Mouse (Mus musculus) forebrain, embryonic 16.5 days (tissue): Measurements from ENCODE around the gene Gm4763. TPM values are rescaled to one million over a fixed set of nuclear protein-coding genes. Genes with fewer than 3 reads are reported as not detected.
"Not testable (repeated sequence)": the region's sequence is repeated elsewhere in the genome, so short reads cannot be mapped to it uniquely, and the experiment has no call there.

ENCODE experiments used
- ATAC-seq: fragments of 200-750 bp; cut with Nextera tagmentation; 2 replicates; pipeline ENCODE4 v1.8.0; 2017; ENCODE audit warnings: mild to moderate bottlenecking, moderate library complexity
- H3K27ac ChIP-seq: fragments of 300-500 bp; sonication (generic); 2 replicates; pipeline ENCODE4 v1.5.1; 2014; ENCODE audit warnings: low read length, control low read depth
- H3K27me3 ChIP-seq: fragments of 300-500 bp; sonication (generic); replicated peaks from 2 replicates; pipeline ENCODE4 v1.6.1; 2014; ENCODE audit warnings: low read length; ENCODE audit not compliant: control insufficient read depth, insufficient read depth
- H3K36me3 ChIP-seq: fragments of 300-500 bp; sonication (generic); 2 replicates; pipeline ENCODE4 v1.6.1; 2014; ENCODE audit not compliant: control insufficient read depth, insufficient read depth
- H3K4me1 ChIP-seq: fragments of 300-500 bp; sonication (generic); replicated peaks from 2 replicates; pipeline ENCODE4 v1.6.1; 2014; ENCODE audit warnings: low read length; ENCODE audit not compliant: control insufficient read depth, insufficient read depth
- H3K4me2 ChIP-seq: fragments of 300-500 bp; sonication (generic); 2 replicates; pipeline ENCODE4 v1.6.1; 2014; ENCODE audit warnings: mild to moderate bottlenecking, low read length, control low read depth
- H3K4me3 ChIP-seq: fragments of 300-500 bp; sonication (generic); replicated peaks from 2 replicates; pipeline ENCODE4 v1.5.1; 2014; ENCODE audit warnings: mild to moderate bottlenecking, low read length, control low read depth
- H3K9ac ChIP-seq: fragments of 300-500 bp; sonication (generic); replicated peaks from 2 replicates; pipeline ENCODE4 v1.6.1; 2014; ENCODE audit warnings: low read depth, low read length, control low read depth
- H3K9me3 ChIP-seq: fragments of 300-500 bp; sonication (generic); 2 replicates; pipeline ENCODE4 v1.6.1; 2016; ENCODE audit warnings: low read length; ENCODE audit not compliant: control insufficient read depth
- WGBS: fragments of 180-500 bp; shearing (Covaris S2); extraction: QIAGEN DNeasy Blood & Tissue Kit; methylation state at CpG from one replicate; pipeline ENCODE4 v1.1.7; 2014; 5-methylcytosine and 5-hydroxymethylcytosine counted together
- polyA plus RNA-seq: library from polyadenylated mRNA; unstranded; fragments of >200 nt; fragmentation: Nextera tagmentation; extraction: Ambion mirVana; gene quantifications from 2 replicates; pipeline ENCODE4 v1.2.1, GENCODE M21; 2015

Gene Gm4763
- not detected in 2 replicates for polyA plus RNA-seq

DNA sequence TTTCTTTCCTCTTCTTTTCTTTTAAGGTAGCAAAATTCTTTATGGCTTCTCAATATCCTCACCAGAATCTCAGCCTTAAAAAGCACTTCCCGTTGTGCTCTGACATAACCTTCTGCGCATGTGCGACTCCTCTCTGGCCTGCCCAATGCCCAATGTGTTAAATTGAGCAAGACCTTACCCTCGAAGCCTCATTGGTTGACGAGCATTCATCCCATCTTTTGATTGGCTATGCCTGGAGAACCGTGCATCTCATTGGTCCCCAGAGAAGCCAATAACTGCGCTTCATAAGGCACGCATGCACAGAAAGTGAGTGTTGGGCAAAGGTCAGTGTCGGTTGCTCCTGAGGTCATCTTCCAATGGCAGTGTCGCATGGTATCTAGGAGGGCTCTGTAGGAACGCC is at the start of gene Gm4763:
Gene Gm4763, minus strand, starts transcription at position 101 of the 400 bp plus-strand sequence.
- H3K27me3 ChIP-seq, H3K27ac ChIP-seq, H3K9me3 ChIP-seq, ATAC-seq, H3K4me3 ChIP-seq, H3K4me1 ChIP-seq, H3K36me3 ChIP-seq, H3K9ac ChIP-seq, H3K4me2 ChIP-seq: not testable (repeated sequence)
- WGBS = 94% methylated on average over 11 of the region's 11 CpGs

DNA sequence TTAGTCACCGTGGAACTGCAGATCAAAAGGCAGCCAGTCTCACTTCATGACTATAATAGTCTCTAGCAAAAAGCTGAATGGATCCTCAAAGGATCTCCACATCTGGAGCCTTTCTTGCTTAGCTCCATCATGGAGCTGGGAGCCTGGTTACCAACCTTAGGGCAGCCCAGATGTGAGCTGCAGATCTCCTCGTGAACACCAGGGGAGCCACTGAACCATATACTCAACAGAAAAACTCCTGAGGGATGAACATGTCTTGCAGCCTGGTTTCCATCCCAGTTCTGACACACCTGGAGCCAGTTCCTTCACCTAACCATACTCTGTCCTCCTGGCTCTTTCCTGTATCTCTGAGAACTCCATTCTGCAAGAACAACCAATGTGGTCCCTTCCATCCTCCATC is 49.4 kb upstream of the Gm4763 start:
- Histone ChIP-seq H3K9ac (no peak overlapping the region), H3K4me3 (no peak overlapping the region), H3K27ac (no peak overlapping the region), H3K4me1 (no peaks in the 10 kb centered on the region), H3K27me3 (no peaks in the 10 kb centered on the region), H3K9me3 (no peaks in the 10 kb centered on the region), H3K4me2 (no peak overlapping the region), H3K36me3 (no peaks in the 10 kb centered on the region)
- ATAC-seq = no peak
- WGBS = 70% methylated on average over 2 of the region's 2 CpGs

DNA sequence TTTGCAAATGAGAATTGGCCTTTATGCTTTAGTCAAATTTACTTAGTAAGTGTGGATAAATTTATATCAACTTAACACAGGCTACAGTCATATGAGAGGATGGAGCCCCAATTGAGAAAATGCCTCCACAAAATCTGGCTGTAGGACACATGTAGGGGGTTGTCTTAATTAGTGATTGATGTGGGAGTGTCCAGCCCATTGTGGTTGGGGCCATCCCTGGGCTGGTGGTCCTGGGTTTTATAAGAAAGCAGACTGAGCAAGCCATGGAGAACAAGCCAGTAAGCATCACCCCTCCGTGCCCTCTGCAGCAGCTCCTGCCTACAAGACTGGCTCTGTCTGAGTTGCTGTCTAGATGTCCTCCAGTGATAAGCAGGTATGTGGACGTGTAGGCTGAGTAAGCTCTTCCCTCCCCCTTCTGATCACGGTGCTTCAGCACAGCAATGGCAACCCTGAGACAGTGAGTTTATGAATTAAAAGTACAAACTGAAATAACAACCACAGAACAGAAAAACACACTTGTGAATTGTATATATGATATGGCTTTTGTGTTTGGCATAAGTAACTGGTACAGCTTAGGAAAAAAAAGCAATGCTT is 47.3 kb upstream of the Gm4763 start:
- WGBS = 63% methylated on average over 3 of the region's 3 CpGs
- Histone ChIP-seq H3K4me3 (no peak overlapping the region), H3K4me2 (no peak overlapping the region), H3K9me3 (no peaks in the 10 kb centered on the region), H3K36me3 (no peaks in the 10 kb centered on the region), H3K4me1 (no peaks in the 10 kb centered on the region), H3K27me3 (no peaks in the 10 kb centered on the region), H3K27ac (no peak overlapping the region), H3K9ac (no peak overlapping the region)
- ATAC-seq = no peak

GRCm38 (mm10) chr7:24771361-24771760 is 44.7 kb upstream of the Gm4763 start:
- Histone ChIP-seq H3K4me1 (no peaks in the 10 kb centered on the region), H3K9ac (no peak overlapping the region), H3K4me2 (no peak overlapping the region), H3K9me3 (no peaks in the 10 kb centered on the region), H3K27me3 (no peaks in the 10 kb centered on the region), H3K36me3 (no peaks in the 10 kb centered on the region), H3K4me3 (no peak overlapping the region), H3K27ac (no peak overlapping the region)
- no peak for ATAC-seq

DNA sequence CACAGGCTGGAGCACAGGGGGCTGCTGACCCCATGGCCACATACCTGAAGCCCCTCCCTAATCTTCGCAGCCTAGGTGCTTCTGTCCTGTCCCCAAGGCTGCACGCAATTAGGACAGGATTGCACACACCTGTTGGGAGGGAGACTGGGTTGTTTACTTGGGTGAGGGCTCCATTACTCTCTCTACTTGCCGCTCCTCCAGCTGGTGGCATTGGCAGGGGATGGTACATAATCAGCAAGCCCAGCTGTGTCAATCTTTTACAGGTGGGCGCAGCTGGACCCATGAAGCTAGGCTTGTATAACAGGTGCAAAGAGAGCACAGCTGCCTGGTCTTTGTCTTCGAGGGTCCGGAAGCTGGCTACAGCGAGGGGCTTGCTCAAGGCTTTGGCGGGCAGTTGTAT is 35.9 kb upstream of the Gm4763 start:
- H3K4me2 ChIP-seq = no peak overlapping the region
- 93% methylated on average over 8 of the region's 8 CpGs for WGBS
- no peak overlapping the region for H3K27ac ChIP-seq
- no peaks in the 10 kb centered on the region for H3K36me3 ChIP-seq
- H3K9ac ChIP-seq = no peak overlapping the region
- no peaks in the 10 kb centered on the region for H3K9me3 ChIP-seq
- H3K27me3 ChIP-seq = no peaks in the 10 kb centered on the region
- H3K4me1 ChIP-seq = no peaks in the 10 kb centered on the region
- ATAC-seq = no peak
- no peak overlapping the region for H3K4me3 ChIP-seq

DNA sequence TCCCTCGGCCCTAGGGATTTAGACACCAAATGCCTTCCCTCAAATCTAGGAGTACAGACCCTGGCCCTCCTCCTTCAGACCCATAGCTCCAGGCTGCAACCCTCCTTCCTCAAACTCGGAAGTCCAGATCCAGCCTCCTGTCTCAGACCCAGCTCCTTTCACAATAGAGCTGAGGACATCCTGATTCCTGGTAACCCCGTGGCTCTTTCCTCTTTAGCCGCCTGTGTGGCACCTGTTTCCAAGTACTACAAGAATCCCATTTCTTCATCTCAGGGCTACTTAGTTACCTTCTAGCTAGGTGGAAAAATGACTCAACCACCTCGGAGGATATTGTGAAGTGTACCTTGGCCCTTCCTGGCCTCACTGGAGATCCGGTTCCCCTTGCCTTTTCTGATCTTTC is 34.5 kb upstream of the Gm4763 start:
- Histone ChIP-seq H3K9me3 (no peaks in the 10 kb centered on the region), H3K36me3 (no peaks in the 10 kb centered on the region), H3K4me1 (no peaks in the 10 kb centered on the region), H3K4me3 (no peak overlapping the region), H3K27me3 (no peaks in the 10 kb centered on the region), H3K27ac (no peak overlapping the region), H3K4me2 (no peak overlapping the region), H3K9ac (no peak overlapping the region)
- ATAC-seq = no peak
- 79% methylated on average over 6 of the region's 6 CpGs for WGBS

DNA sequence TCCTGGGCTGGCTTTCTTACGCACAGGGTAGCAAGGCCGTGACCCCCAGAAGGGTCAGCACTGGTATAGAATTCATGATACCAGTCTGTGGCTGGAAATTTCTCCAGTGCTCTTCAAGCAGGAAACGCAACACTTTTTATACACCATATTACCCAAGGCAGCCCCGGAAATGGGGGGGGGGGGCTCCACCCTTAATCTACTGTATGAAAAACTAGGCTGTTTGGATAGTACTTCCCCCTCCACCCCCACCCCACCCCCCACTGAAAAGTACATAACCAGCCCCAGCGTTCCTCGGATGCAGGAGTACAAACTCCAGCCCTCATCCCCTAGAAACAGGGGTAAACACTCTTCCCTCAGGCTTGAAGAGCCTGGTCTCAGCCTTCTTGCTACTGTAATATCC is 33.5 kb upstream of the Gm4763 start, which contains the start of gene Cd177:
Gene Cd177, minus strand, starts transcription at position 101 of the 400 bp plus-strand sequence.
- Histone ChIP-seq H3K36me3 (no peaks in the 10 kb centered on the region), H3K4me3 (no peak within 1 kb of the TSS), H3K9ac (no peak within 1 kb of the TSS), H3K27ac (no peak within 1 kb of the TSS), H3K9me3 (no peaks in the 10 kb centered on the region), H3K27me3 (no peaks in the 10 kb centered on the region), H3K4me1 (no peaks in the 10 kb centered on the region), H3K4me2 (no peak within 1 kb of the TSS)
- ATAC-seq = no peak
- WGBS = 80% methylated on average over 6 of the region's 6 CpGs

GRCm38 (mm10) chr7:24758520-24758919 is 31.8 kb upstream of the Gm4763 start:
- Histone ChIP-seq H3K4me2 (no peak overlapping the region), H3K27me3 (no peaks in the 10 kb centered on the region), H3K27ac (no peak overlapping the region), H3K36me3 (no peaks in the 10 kb centered on the region), H3K4me1 (no peaks in the 10 kb centered on the region), H3K9ac (no peak overlapping the region), H3K4me3 (no peak overlapping the region), H3K9me3 (no peaks in the 10 kb centered on the region)
- 92% methylated on average over 1 of the region's 1 CpGs for WGBS
- ATAC-seq = no peak

GRCm38 (mm10) chr7:24753476-24753875 is 26.8 kb upstream of the Gm4763 start:
- Histone ChIP-seq H3K4me2 (no peak overlapping the region), H3K9ac (no peak overlapping the region), H3K27ac (no peak overlapping the region), H3K36me3 (no peaks in the 10 kb centered on the region), H3K27me3 (no peaks in the 10 kb centered on the region), H3K4me3 (no peak overlapping the region), H3K9me3 (no peaks in the 10 kb centered on the region), H3K4me1 (no peaks in the 10 kb centered on the region)
- WGBS = 72% methylated on average over 5 of the region's 5 CpGs
- no peak for ATAC-seq

GRCm38 (mm10) chr7:24751610-24752009 is 24.9 kb upstream of the Gm4763 start:
- H3K9me3 ChIP-seq = no peaks in the 10 kb centered on the region
- ATAC-seq = no peak
- no peaks in the 10 kb centered on the region for H3K36me3 ChIP-seq
- H3K9ac ChIP-seq = no peak overlapping the region
- H3K27me3 ChIP-seq = no peaks in the 10 kb centered on the region
- no peaks in the 10 kb centered on the region for H3K4me1 ChIP-seq
- WGBS = 72% methylated on average over 2 of the region's 2 CpGs
- H3K4me3 ChIP-seq = no peak overlapping the region
- H3K4me2 ChIP-seq = no peak overlapping the region
- H3K27ac ChIP-seq = no peak overlapping the region
